ENCODE assay signal across 14 mouse cellular contexts in the genomic region with DNA sequence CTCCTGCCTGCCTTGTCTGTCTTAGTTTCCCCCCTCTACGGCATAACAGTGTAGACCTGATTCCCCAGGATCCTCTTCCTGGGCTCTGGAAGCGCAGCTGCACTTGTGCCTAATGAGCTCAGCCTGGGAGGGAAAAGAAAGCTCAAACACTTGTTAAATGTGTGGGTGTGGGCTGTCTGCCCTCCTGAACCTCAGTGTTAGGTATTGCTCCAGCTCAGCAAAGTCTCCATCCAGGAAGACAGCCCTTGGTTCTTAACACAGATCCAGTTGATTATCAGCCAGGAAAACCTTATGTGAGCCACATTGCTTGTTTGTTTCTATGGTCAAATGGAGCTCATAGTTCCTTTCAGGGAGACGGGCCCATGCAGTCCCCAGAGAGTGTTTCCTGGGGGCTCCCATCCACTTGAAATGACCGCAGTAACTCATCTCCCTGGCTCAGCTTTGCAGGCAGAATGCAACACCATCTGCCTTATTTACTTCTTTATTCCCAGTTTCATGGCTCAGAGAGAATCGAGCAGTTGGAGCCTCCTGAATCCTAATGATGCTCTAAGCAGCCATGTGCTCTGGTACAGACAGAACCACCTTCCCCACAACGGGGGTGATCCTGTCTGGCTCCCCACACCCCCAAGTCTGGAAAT.
DNase-seq lines count a peak whose midpoint lies in the region; ATAC-seq and TF ChIP-seq lines count a peak whose summit lies in the region.
"Had no signal": no experiment of that assay in that cellular context is flagged by ENCODE, and none has a peak within 500 bp of the region (broad histone marks: within the 10 kb centered on the region; RNA-seq: fewer than 3 reads in every experiment).

No protein-coding gene starts in this region.

- peaks cover 4% of the 10 kb centered on the region; the same call in 1 of the 2 replicates for H3K4me1 ChIP-seq in hindbrain, embryonic 14.5 days (replicated peaks; ENCODE audit: control insufficient read depth, insufficient read depth, low read length)
- no peaks in the 10 kb centered on the region for H3K4me1 ChIP-seq in hindbrain, embryonic 11.5 days (replicated peaks; ENCODE audit: control insufficient read depth, insufficient read depth, low read length)
- peaks cover 2% of the 10 kb centered on the region; the same call in 1 of the 2 replicates for H3K4me1 ChIP-seq in cortical plate, adult 2 months (ENCODE audit: control insufficient read depth, insufficient read depth, low read length)
- H3K4me1 ChIP-seq in neural tube, embryonic 15.5 days, result peaks cover 8% of the 10 kb centered on the region
- H3K4me1 ChIP-seq: lung, embryonic 15.5 days had no signal

- intact Hi-C loops in heart, postnatal 14 days (cut with DNase I), result no loop called here

- TF ChIP-seq POLR2A in cortical plate, adult 2 months (IDR thresholded peaks at IDR 0.05; ENCODE audit: extremely low read depth, insufficient read depth, low read length), result no peak

- 0 out of 2 replicates have a peak overlapping the region, but pooled peaks have one; percentile 26 for H3K27ac ChIP-seq in hindbrain, embryonic 14.5 days
- no peak overlapping the region for H3K27ac ChIP-seq in hindbrain, embryonic 11.5 days (ENCODE audit: low read depth, low read length)
- H3K27ac ChIP-seq in cortical plate, adult 2 months (ENCODE audit: insufficient read depth, low read length), result peak overlapping the region; percentile 5; the same call in 1 of the 2 replicates
- H3K27ac ChIP-seq in neural tube, embryonic 15.5 days (replicated peaks), result peak overlapping the region; percentile 45
- H3K27ac ChIP-seq: heart, adult 2 months; lung, embryonic 15.5 days had no signal

- no peaks in the 10 kb centered on the region for H3K27me3 ChIP-seq in hindbrain, embryonic 14.5 days (ENCODE audit: control insufficient read depth, insufficient read depth, low read length)
- no peaks in the 10 kb centered on the region for H3K27me3 ChIP-seq in hindbrain, embryonic 11.5 days (ENCODE audit: control insufficient read depth, insufficient read depth, low read length)
- no peaks in the 10 kb centered on the region for H3K27me3 ChIP-seq in neural tube, embryonic 15.5 days (replicated peaks)
- H3K27me3 ChIP-seq: lung, embryonic 15.5 days had no signal

- H3K4me2 ChIP-seq in hindbrain, embryonic 14.5 days (replicated peaks), result no peak overlapping the region
- no peak overlapping the region for H3K4me2 ChIP-seq in hindbrain, embryonic 11.5 days (replicated peaks; ENCODE audit: low read depth, low read length)
- no peak overlapping the region for H3K4me2 ChIP-seq in neural tube, embryonic 15.5 days
- H3K4me2 ChIP-seq: lung, embryonic 15.5 days had no signal

- H3K9me3 ChIP-seq in hindbrain, embryonic 14.5 days (ENCODE audit: control insufficient read depth, low read length), result no peaks in the 10 kb centered on the region
- H3K9me3 ChIP-seq in hindbrain, embryonic 11.5 days (ENCODE audit: control insufficient read depth, low read length), result no peaks in the 10 kb centered on the region
- H3K9me3 ChIP-seq in neural tube, embryonic 15.5 days (replicated peaks), result no peaks in the 10 kb centered on the region
- H3K9me3 ChIP-seq: lung, embryonic 15.5 days had no signal

- TF ChIP-seq CTCF in cortical plate, adult 2 months (IDR thresholded peaks at IDR 0.05; ENCODE audit: extremely low read depth, insufficient read depth, low read length), result no peak

- no peak for DNase-seq in hindbrain, embryonic 14.5 days (ENCODE audit: low spot score)
- DNase-seq in hindbrain, embryonic 11.5 days (ENCODE audit: low spot score), result no peak
- peak; percentile 53 to 68 for DNase-seq in right cerebral cortex, postnatal 10 days (ENCODE audit: low spot score in 2 of 2)
- DNase-seq in right cerebral cortex, adult 18-20 months, result no peak
- DNase-seq in heart, postnatal 14 days, result no peak
- DNase-seq in urinary bladder, postnatal 36 days (ENCODE audit: low spot score in 2 of 2), result no peak
- DNase-seq: heart, adult 2 months; heart, postnatal 4 days; kidney, adult 2 months; liver had no signal

- no peak overlapping the region for H3K9ac ChIP-seq in hindbrain, embryonic 14.5 days
- H3K9ac ChIP-seq in hindbrain, embryonic 11.5 days (ENCODE audit: low read depth, low read length), result no peak overlapping the region
- H3K9ac ChIP-seq in neural tube, embryonic 15.5 days (replicated peaks), result no peak overlapping the region
- H3K9ac ChIP-seq: lung, embryonic 15.5 days had no signal

- H3K4me3 ChIP-seq in hindbrain, embryonic 14.5 days (replicated peaks; ENCODE audit: low read length), result no peak overlapping the region
- no peak overlapping the region for H3K4me3 ChIP-seq in hindbrain, embryonic 11.5 days (ENCODE audit: low read depth, low read length)
- no peak overlapping the region for H3K4me3 ChIP-seq in cortical plate, adult 2 months (ENCODE audit: insufficient read depth, low read length)
- H3K4me3 ChIP-seq in neural tube, embryonic 15.5 days (replicated peaks), result no peak overlapping the region
- H3K4me3 ChIP-seq: heart, adult 2 months; lung, embryonic 15.5 days had no signal

- ATAC-seq in hindbrain, embryonic 14.5 days (ENCODE audit: low FRiP score), result no peak
- no peak for ATAC-seq in hindbrain, embryonic 11.5 days (ENCODE audit: low FRiP score)
- ATAC-seq in neural tube, embryonic 15.5 days (ENCODE audit: low FRiP score), result peak; percentile 64; the same call in 1 of the 2 replicates
- ATAC-seq: midbrain, embryonic 16.5 days had no signal

- no peaks in the 10 kb centered on the region for H3K36me3 ChIP-seq in hindbrain, embryonic 14.5 days (replicated peaks; ENCODE audit: control insufficient read depth, insufficient read depth)
- H3K36me3 ChIP-seq in hindbrain, embryonic 11.5 days (ENCODE audit: control insufficient read depth, insufficient read depth, low read length), result no peaks in the 10 kb centered on the region
- H3K36me3 ChIP-seq in neural tube, embryonic 15.5 days, result no peaks in the 10 kb centered on the region
- H3K36me3 ChIP-seq: lung, embryonic 15.5 days had no signal

- 60% methylated on average over 6 of the region's 6 CpGs for WGBS in hindbrain, embryonic 14.5 days
- WGBS in hindbrain, embryonic 11.5 days, result 74% methylated on average over 6 of the region's 6 CpGs
- WGBS in neural tube, embryonic 15.5 days, result 42% methylated on average over 6 of the region's 6 CpGs

Comparison
In these comparisons a context has a peak if more than half of its experiments do, and no peak if none do; other contexts are left out.
1. DNase-seq: peak in right cerebral cortex, postnatal 10 days (2 of 2); none in hindbrain, embryonic 14.5 days (single experiment), hindbrain, embryonic 11.5 days (single experiment), right cerebral cortex, adult 18-20 months (single experiment), heart, postnatal 14 days (0 of 2) and urinary bladder, postnatal 36 days (0 of 2).